12 mouse cellular contexts compared by ENCODE assay signal in the genomic region with DNA sequence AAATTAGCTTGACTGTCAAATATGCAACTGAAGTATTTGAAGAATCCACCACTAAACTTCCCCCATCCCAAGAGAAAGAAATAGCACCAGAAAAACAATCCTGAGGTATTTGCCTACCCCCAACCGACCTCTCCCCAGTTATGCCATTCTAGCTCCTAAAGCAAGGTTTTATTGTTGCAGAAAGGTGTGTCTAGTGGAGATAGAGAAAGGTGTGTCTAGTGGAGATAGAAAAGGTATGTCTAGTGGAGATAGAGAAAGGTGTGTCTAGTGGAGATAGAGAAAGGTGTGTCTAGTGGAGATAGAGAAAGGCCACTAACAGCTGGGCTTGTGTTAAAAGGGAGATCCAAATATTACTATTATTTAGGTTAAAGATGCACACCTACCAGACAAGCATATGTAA.
"Had no signal": no experiment of that assay in that cellular context is flagged by ENCODE, and none has a peak within 500 bp of the region (broad histone marks: within the 10 kb centered on the region; RNA-seq: fewer than 3 reads in every experiment).

No protein-coding gene starts in this region.

- H3K27me3 ChIP-seq: midbrain, embryonic 13.5 days; midbrain, embryonic 15.5 days; neural tube, embryonic 12.5 days had no signal

- DNase-seq: lung, adult 18-20 months; lung, embryonic 14.5 days; lung, postnatal 4 days; right cerebral cortex, postnatal 14 days; thymus, adult 18-20 months; thymus, postnatal 14 days; thymus, postnatal 36 days had no signal

- H3K9me3 ChIP-seq: midbrain, embryonic 13.5 days; midbrain, embryonic 15.5 days; neural tube, embryonic 12.5 days had no signal

- H3K4me3 ChIP-seq: midbrain, embryonic 13.5 days; midbrain, embryonic 15.5 days; neural tube, embryonic 12.5 days had no signal

- ATAC-seq: midbrain, embryonic 13.5 days; midbrain, embryonic 15.5 days had no signal

- H3K27ac ChIP-seq: liver, embryonic 14.5 days; midbrain, embryonic 13.5 days; midbrain, embryonic 15.5 days; neural tube, embryonic 12.5 days had no signal

- H3K4me1 ChIP-seq: neural tube, embryonic 12.5 days had no signal

- H3K4me2 ChIP-seq: lung, embryonic 14.5 days; midbrain, embryonic 11.5 days; midbrain, embryonic 13.5 days; midbrain, embryonic 15.5 days; neural tube, embryonic 12.5 days had no signal

- H3K36me3 ChIP-seq: midbrain, embryonic 15.5 days; neural tube, embryonic 12.5 days had no signal

- H3K9ac ChIP-seq: liver, embryonic 14.5 days; lung, embryonic 14.5 days; midbrain, embryonic 13.5 days; midbrain, embryonic 15.5 days; neural tube, embryonic 12.5 days had no signal
